Mouse (Mus musculus) spleen, adult 2 months (tissue): ENCODE measurements at regions not wholly inside any gene's neighbourhood (a gene's known extent, or its start where the extent isn't known, plus 50 kb on each side); places are given as distances from the start of the nearest gene placed in this dataset.

ENCODE experiments used
- CTCF ChIP-seq: fragments of 200-500 bp; IDR thresholded peaks from 2 replicates; pipeline ENCODE4 v1.5.1; 2011; ENCODE audit warnings: mild to moderate bottlenecking, inconsistent platforms; ENCODE audit not compliant: insufficient read depth, insufficient read length, insufficient replicate concordance; ENCODE audit errors: extremely low read depth
- POLR2A ChIP-seq: fragments of 200-500 bp; IDR thresholded peaks from 2 replicates; pipeline ENCODE4 v1.6.1; 2011; ENCODE audit warnings: low read depth, low read length, inconsistent platforms

GRCm38 (mm10) chr11:117413133-117413532 lies 71.0 kb upstream of the Gm11733 start:
- TF ChIP-seq POLR2A (no peak), CTCF (no peak)
